Mouse (Mus musculus) intestine, embryonic 15.5 days (tissue): ENCODE results near the gene Chn2. TPM values are rescaled to one million over a fixed set of nuclear protein-coding genes. Genes with fewer than 3 reads are reported as not detected.

Source experiments
- ATAC-seq: fragments of 200-750 bp; cut with Nextera tagmentation; 2 replicates; pipeline ENCODE4 v1.8.0; 2017; ENCODE audit warnings: moderate TSS enrichment, moderate library complexity
- H3K27ac ChIP-seq: fragments of 300-500 bp; sonication (generic); 2 replicates; pipeline ENCODE4 v1.5.1; 2015; ENCODE audit warnings: mild to moderate bottlenecking, inconsistent platforms
- H3K27me3 ChIP-seq: fragments of 300-500 bp; sonication (generic); replicated peaks from 2 replicates; pipeline ENCODE4 v1.6.1; 2015; ENCODE audit warnings: inconsistent platforms
- H3K36me3 ChIP-seq: fragments of 300-500 bp; sonication (generic); 2 replicates; pipeline ENCODE4 v1.6.1; 2015; ENCODE audit warnings: inconsistent platforms
- H3K4me1 ChIP-seq: fragments of 300-500 bp; sonication (generic); replicated peaks from 2 replicates; pipeline ENCODE4 v1.6.1; 2015; ENCODE audit warnings: inconsistent platforms
- H3K4me2 ChIP-seq: fragments of 300-500 bp; sonication (generic); replicated peaks from 2 replicates; pipeline ENCODE4 v1.6.1; 2015; ENCODE audit warnings: mild to moderate bottlenecking, inconsistent platforms
- H3K4me3 ChIP-seq: fragments of 300-500 bp; sonication (generic); replicated peaks from 2 replicates; pipeline ENCODE4 v1.5.1; 2015; ENCODE audit warnings: inconsistent platforms
- H3K9ac ChIP-seq: fragments of 300-500 bp; sonication (generic); 2 replicates; pipeline ENCODE4 v1.6.1; 2015; ENCODE audit warnings: inconsistent platforms
- H3K9me3 ChIP-seq: fragments of 300-500 bp; sonication (generic); 2 replicates; pipeline ENCODE4 v1.6.1; 2016; ENCODE audit warnings: inconsistent platforms
- WGBS: fragments of 180-500 bp; shearing (Covaris S2); methylation state at CpG from one replicate; pipeline ENCODE4 v1.1.7; 2015; 5-methylcytosine and 5-hydroxymethylcytosine counted together
- polyA plus RNA-seq: library from polyadenylated mRNA; unstranded; fragments of >200 nt; fragmentation: Nextera tagmentation; extraction: Ambion mirVana; gene quantifications from 2 replicates; pipeline ENCODE4 v1.2.1, GENCODE M21; 2015

Gene Chn2
- polyA plus RNA-seq, 1 experiment from 2014 or later: 20.8 TPM

DNA sequence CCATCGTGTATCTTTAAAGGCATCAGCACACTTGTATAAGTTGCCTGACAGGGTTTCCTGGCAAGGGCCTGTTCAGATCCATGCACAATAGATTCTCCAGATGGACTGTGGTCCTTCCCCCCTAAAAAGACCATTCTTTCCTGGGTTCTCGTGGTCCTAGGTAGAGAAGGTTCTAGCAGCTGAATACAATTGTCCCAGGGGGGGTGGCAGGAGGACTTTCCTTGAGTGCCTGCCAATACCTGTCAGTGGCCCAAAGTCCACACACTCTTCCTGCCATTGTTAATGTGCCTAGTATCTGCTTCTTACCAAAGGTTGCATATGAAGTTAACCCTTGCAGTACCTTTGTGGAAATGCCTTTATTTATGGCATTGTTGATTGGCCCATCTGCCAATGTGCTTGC lies 257.9 kb downstream of the Chn2 start:
- no peak overlapping the region for H3K27ac ChIP-seq
- 76% methylated on average over 2 of the region's 2 CpGs for WGBS
- H3K9ac ChIP-seq: no peak overlapping the region
- H3K9me3 ChIP-seq: no peaks in the 10 kb centered on the region
- H3K27me3 ChIP-seq: no peaks in the 10 kb centered on the region
- no peak for ATAC-seq
- no peaks in the 10 kb centered on the region for H3K4me1 ChIP-seq
- H3K4me3 ChIP-seq: no peak overlapping the region
- H3K4me2 ChIP-seq: no peak overlapping the region
- no peaks in the 10 kb centered on the region for H3K36me3 ChIP-seq

- no peaks in the 10 kb centered on the region for H3K27me3 ChIP-seq
- no peaks in the 10 kb centered on the region for H3K4me1 ChIP-seq
- no peak overlapping the region for H3K27ac ChIP-seq
- 31% methylated on average over 2 of the region's 2 CpGs for WGBS
- ATAC-seq: peak; percentile 41; the same call in 1 of the 2 replicates
- H3K4me3 ChIP-seq: no peak overlapping the region
- no peak overlapping the region for H3K4me2 ChIP-seq
- no peak overlapping the region for H3K9ac ChIP-seq
- no peaks in the 10 kb centered on the region for H3K36me3 ChIP-seq
- no peaks in the 10 kb centered on the region for H3K9me3 ChIP-seq
These were observed 260.1 kb downstream of the Chn2 start for GRCm38 (mm10) chr6:54299417-54299816.

DNA sequence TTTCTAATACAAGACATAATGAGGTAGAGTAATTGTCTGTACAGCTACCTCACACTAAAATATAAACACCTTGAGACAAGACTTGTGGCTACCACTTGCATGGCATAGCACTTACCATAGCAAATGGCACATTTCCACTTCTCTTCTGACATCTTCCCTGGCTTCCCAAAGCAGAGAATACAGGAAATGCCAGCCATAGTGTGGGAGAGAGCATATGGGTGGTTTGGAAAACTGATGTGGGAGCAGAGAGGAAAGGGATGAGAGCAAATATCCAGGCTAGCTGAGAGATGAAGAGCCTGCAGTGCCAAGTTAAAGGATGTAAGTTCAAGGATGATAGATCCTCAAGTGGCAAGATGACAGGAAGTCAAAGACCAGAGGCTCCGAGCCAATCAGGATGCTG lies 266.4 kb downstream of the Chn2 start:
- Histone ChIP-seq H3K27me3 (no peaks in the 10 kb centered on the region), H3K4me2 (no peak overlapping the region), H3K9me3 (no peaks in the 10 kb centered on the region), H3K4me1 (no peaks in the 10 kb centered on the region), H3K36me3 (no peaks in the 10 kb centered on the region), H3K4me3 (no peak overlapping the region), H3K27ac (no peak overlapping the region), H3K9ac (no peak overlapping the region)
- no peak for ATAC-seq
- 72% methylated on average over 1 of the region's 1 CpGs for WGBS

- 91% methylated on average over 2 of the region's 2 CpGs for WGBS
- ATAC-seq: no peak
- no peak overlapping the region for H3K4me3 ChIP-seq
- no peaks in the 10 kb centered on the region for H3K9me3 ChIP-seq
- no peaks in the 10 kb centered on the region for H3K27me3 ChIP-seq
- H3K4me1 ChIP-seq: no peaks in the 10 kb centered on the region
- no peaks in the 10 kb centered on the region for H3K36me3 ChIP-seq
- H3K9ac ChIP-seq: no peak overlapping the region
- no peak overlapping the region for H3K4me2 ChIP-seq
- no peak overlapping the region for H3K27ac ChIP-seq
These were observed 273.7 kb downstream of the Chn2 start for GRCm38 (mm10) chr6:54313071-54313470.

- no peak overlapping the region for H3K4me3 ChIP-seq
- no peak overlapping the region for H3K9ac ChIP-seq
- H3K4me1 ChIP-seq: no peaks in the 10 kb centered on the region
- no peaks in the 10 kb centered on the region for H3K36me3 ChIP-seq
- no peaks in the 10 kb centered on the region for H3K27me3 ChIP-seq
- no peaks in the 10 kb centered on the region for H3K9me3 ChIP-seq
- no peak overlapping the region for H3K27ac ChIP-seq
- no peak overlapping the region for H3K4me2 ChIP-seq
- ATAC-seq: no peak
- WGBS: 91% methylated on average over 9 of the region's 9 CpGs
These were observed 279.3 kb downstream of the Chn2 start for GRCm38 (mm10) chr6:54318618-54319017.

DNA sequence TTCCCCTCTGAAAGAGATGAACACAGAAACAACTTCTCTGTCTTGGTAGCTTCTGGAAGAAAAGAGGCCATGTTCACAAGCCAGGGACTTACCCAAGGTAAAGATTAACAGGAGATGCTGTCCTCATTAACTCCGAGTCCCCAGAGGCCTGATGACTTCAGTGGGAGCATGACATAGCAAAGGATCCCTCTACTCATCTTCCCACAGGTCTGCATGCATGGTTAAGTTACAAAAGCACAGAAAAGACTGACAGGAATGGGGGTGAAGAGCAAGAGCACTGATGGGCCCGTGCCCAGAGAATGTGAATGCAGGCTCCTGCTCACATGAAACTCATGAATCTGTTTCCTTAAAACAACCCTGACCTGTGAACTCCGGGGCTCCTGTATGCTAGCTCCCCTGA lies 279.8 kb downstream of the Chn2 start:
- no peak overlapping the region for H3K9ac ChIP-seq
- no peak for ATAC-seq
- no peaks in the 10 kb centered on the region for H3K4me1 ChIP-seq
- 68% methylated on average over 3 of the region's 3 CpGs for WGBS
- H3K4me3 ChIP-seq: no peak overlapping the region
- no peaks in the 10 kb centered on the region for H3K27me3 ChIP-seq
- H3K36me3 ChIP-seq: no peaks in the 10 kb centered on the region
- H3K27ac ChIP-seq: no peak overlapping the region
- no peak overlapping the region for H3K4me2 ChIP-seq
- H3K9me3 ChIP-seq: no peaks in the 10 kb centered on the region

DNA sequence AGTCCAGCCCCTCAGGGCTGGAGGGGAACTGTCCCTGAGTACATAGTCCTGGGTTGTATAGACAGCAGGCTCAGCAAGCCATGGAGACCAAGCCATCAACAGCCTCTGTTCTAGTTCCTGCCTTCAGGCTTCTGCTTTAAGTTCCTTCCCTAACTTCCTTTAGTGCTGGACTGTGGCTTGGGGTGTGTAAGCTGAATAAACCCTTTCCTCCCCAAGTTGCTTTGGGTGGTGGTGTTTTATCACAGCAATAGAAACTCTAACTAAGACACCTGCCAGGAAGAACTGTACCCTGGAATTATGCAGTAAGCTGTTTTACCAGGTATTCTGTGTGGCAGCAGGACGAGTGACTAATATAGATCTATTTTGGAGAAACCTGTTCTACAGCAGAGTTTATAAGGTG lies 280.9 kb downstream of the Chn2 start:
- H3K27ac ChIP-seq: no peak overlapping the region

DNA sequence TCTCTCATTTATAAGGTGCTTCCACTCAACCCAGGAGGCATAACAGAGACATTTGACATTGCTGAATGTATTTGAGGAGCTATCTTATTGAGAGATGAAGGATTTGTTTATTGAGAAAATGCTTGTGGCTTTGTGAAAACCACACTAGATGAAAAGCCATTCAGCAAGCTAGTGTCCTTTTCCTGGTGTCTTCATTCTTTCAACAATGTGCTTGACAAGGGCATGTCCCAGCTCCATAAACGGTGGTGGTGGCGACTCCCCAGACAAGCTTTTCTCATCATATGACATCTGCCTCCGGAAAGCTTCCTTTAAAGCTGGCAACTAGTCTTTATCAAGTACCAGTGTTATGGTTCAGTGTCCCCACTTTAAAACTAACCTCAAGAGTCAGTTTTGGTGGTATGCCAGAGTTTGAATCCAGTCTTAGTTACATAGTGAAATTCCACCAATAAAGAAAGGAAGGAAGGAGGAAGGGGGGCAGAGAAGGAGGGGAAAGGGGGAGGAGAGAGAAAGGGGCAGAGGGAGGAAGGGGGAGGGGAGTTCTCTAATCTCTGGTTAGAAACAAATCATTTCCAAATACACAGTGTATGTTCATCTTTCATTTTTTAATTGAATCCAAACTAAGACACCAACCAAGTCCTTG lies 286.0 kb downstream of the Chn2 start, which contains the start of gene Prr15:
TSS of gene Prr15 (plus strand) at position 590 of the 640 bp plus-strand sequence.
- H3K4me3 ChIP-seq: peak within 1 kb of the TSS; percentile 53
- H3K4me1 ChIP-seq: peaks cover 11% of the 10 kb centered on the region; the same call in 1 of the 2 replicates
- 0 out of 2 replicates have a peak within 1 kb of the TSS, but pooled peaks have one; percentile 73 for H3K27ac ChIP-seq
- H3K36me3 ChIP-seq: no peaks in the 10 kb centered on the region
- no peak for ATAC-seq
- 53% methylated on average over 3 of the region's 3 CpGs for WGBS
- H3K27me3 ChIP-seq: peaks cover 13% of the 10 kb centered on the region
- H3K9ac ChIP-seq: peak within 1 kb of the TSS; percentile 56; the same call in 1 of the 2 replicates
- peak within 1 kb of the TSS; percentile 95 for H3K4me2 ChIP-seq
- H3K9me3 ChIP-seq: no peaks in the 10 kb centered on the region

More for the DNA sequence above, 280.9 kb downstream of the Chn2 start:
- peak; percentile 47 for ATAC-seq
- Histone ChIP-seq H3K36me3 (no peaks in the 10 kb centered on the region), H3K4me2 (no peak overlapping the region), H3K9me3 (no peaks in the 10 kb centered on the region), H3K9ac (no peak overlapping the region), H3K27me3 (no peaks in the 10 kb centered on the region), H3K4me3 (no peak overlapping the region), H3K4me1 (no peaks in the 10 kb centered on the region)
- 68% methylated on average over 1 of the region's 1 CpGs for WGBS

- Histone ChIP-seq H3K36me3 (no peaks in the 10 kb centered on the region), H3K4me2 (peak overlapping the region; percentile 95), H3K27ac (peak overlapping the region; percentile 73), H3K9ac (peak overlapping the region; percentile 56), H3K9me3 (no peaks in the 10 kb centered on the region), H3K4me3 (peak overlapping the region; percentile 53), H3K4me1 (peaks cover 16% of the 10 kb centered on the region; the same call in 1 of the 2 replicates), H3K27me3 (peaks cover 13% of the 10 kb centered on the region)
- peak; percentile 93 for ATAC-seq
- under 1% methylated on average over 53 of the region's 53 CpGs for WGBS
These were observed 287.6 kb downstream of the Chn2 start for GRCm38 (mm10) chr6:54326671-54327625.

DNA sequence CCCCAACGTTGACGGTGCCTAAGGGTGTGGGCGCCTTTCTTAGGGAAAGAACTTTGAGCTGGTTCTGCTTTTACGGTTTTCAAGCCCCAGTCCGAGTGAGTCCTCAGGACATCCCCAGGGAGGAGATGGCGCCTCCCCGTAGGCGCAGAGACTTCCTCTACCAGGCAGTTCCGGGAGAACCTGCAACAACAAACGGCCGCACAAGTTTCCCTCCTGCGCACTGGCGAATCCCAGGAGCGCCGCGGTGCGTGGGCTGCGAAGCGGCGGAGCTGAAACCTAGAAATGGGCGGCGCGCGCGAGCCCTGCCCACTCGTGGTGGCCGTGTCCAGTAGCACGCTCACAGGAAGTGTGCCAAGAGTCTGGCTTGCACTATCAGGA lies 288.3 kb downstream of the Chn2 start:
- no peaks in the 10 kb centered on the region for H3K9me3 ChIP-seq
- peaks cover 20% of the 10 kb centered on the region; the same call in 1 of the 2 replicates for H3K4me1 ChIP-seq
- H3K27ac ChIP-seq: peak overlapping the region; percentile 73
- peak overlapping the region; percentile 95 for H3K4me2 ChIP-seq
- H3K36me3 ChIP-seq: no peaks in the 10 kb centered on the region
- peak overlapping the region; percentile 53 for H3K4me3 ChIP-seq
- under 1% methylated on average over 28 of the region's 28 CpGs for WGBS
- ATAC-seq: peak; percentile 31; the same call in 1 of the 2 replicates
- H3K27me3 ChIP-seq: peaks cover 13% of the 10 kb centered on the region
- peak overlapping the region; percentile 56 for H3K9ac ChIP-seq

- no peak for ATAC-seq
- Histone ChIP-seq H3K27me3 (peaks cover 13% of the 10 kb centered on the region), H3K36me3 (no peaks in the 10 kb centered on the region), H3K9ac (no peak overlapping the region), H3K4me2 (peak overlapping the region; percentile 95), H3K27ac (no peak overlapping the region), H3K9me3 (no peaks in the 10 kb centered on the region), H3K4me1 (peaks cover 24% of the 10 kb centered on the region), H3K4me3 (no peak overlapping the region)
- WGBS: 93% methylated on average over 5 of the region's 5 CpGs
These were observed 289.4 kb downstream of the Chn2 start for GRCm38 (mm10) chr6:54328783-54329182.

GRCm38 (mm10) chr6:54329598-54329997 lies 290.2 kb downstream of the Chn2 start:
- no peaks in the 10 kb centered on the region for H3K9me3 ChIP-seq
- no peak overlapping the region for H3K27ac ChIP-seq
- H3K27me3 ChIP-seq: peaks cover 13% of the 10 kb centered on the region
- ATAC-seq: no peak
- peaks cover 24% of the 10 kb centered on the region for H3K4me1 ChIP-seq
- H3K36me3 ChIP-seq: no peaks in the 10 kb centered on the region
- H3K4me3 ChIP-seq: no peak overlapping the region
- peak overlapping the region; percentile 31; the same call in 1 of the 2 replicates for H3K4me2 ChIP-seq
- H3K9ac ChIP-seq: no peak overlapping the region
- 82% methylated on average over 3 of the region's 3 CpGs for WGBS
